Mouse (Mus musculus): ENCODE data around the gene Ush1c. TPM values are rescaled to one million over a fixed set of nuclear protein-coding genes. Genes with fewer than 3 reads are reported as not detected.

Ush1c gene
- polyA plus RNA-seq, 1 experiment, result not detected

DNA sequence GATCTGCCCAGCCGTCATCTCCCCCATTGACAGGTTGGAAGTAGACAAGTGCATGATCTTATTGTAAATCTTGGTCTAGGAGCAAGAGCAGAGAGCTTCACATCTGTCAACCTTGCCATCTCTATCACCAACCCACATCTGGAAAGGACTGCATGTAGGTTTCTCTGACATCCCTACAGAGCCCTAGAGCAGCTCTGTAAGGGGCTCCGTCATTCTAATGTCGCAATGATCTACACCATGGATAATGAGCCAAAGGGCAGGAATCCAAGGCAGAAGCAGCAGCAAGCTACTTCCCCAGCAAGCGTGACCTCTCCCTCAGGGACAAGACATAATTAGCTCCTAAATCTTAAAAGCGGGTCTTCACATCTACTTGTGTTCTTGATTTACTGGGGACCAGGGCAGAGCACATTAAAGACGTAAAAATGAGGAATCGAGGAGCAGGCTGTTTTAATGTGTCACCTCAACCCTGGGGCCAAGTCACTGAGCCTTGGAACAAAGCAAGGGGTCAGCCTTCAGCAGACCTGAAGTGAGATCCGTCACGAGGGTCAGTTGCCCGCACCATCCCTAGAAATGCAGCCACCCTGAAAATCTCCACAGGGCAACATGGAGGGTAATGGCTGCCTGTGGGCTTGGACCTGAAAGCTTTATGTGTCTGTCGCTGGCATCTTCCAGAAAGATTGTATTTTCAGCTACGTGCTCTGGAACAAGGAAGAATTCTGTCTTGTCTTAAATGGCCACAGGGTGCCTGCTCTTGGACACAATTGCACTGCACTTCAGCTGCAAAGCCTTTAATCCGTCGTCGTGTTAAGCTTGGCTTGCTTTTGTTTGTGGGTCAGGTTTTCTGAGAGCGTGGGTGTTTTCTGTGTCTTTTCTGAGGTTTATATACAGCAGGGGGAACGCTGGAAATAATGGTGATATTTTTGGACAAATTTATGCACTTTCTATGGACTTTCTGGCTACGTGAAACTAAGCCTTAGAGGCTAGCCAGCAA, 83.5 kb downstream of the Ush1c start:
- TF ChIP-seq POLR2A (IDR thresholded peaks at IDR 0.05; ENCODE audit: borderline replicate concordance, low read depth, low read length), result no peak
- TF ChIP-seq CTCF (IDR thresholded peaks at IDR 0.05; ENCODE audit: low read depth, low read length), result no peak
- no peak overlapping the region for H3K27ac ChIP-seq (ENCODE audit: insufficient read depth, low read depth, low read length)
- no peaks in the 10 kb centered on the region for H3K4me1 ChIP-seq (ENCODE audit: control insufficient read depth, insufficient read depth, low read length)
- no peak overlapping the region for H3K4me3 ChIP-seq (ENCODE audit: insufficient read depth, low read length)

DNA sequence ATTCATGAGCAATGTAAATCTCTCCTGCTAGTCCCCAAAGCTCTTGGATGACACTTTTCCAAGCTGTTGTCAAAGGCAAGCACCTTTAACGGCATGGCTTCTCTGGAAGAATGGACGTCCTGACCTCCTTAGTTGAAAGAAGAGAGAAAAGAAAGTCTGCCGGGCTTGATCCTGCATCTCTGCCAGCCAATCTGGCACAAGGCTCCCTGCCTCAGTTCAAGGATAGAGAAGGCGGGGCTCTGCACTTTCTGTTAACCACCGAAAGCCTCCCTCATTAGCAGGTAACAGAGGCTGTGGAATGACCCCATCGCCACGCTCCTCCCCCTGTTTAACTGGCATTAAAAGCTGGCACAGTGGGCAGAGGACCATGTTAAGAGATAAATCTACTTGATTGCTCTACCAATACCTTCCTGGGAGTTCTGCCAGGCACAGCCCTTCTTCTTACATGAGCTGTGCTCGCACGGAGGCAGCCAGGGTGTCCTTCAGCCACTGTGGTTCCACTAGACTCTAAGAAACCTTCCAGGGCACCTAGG, 85.4 kb downstream of the Ush1c start:
- no peak overlapping the region for H3K27ac ChIP-seq (ENCODE audit: insufficient read depth, low read depth, low read length)
- no peaks in the 10 kb centered on the region for H3K4me1 ChIP-seq (ENCODE audit: control insufficient read depth, insufficient read depth, low read length)
- no peak overlapping the region for H3K4me3 ChIP-seq (ENCODE audit: insufficient read depth, low read length)
- no peak for TF ChIP-seq CTCF (IDR thresholded peaks at IDR 0.05; ENCODE audit: low read depth, low read length)
- TF ChIP-seq POLR2A (IDR thresholded peaks at IDR 0.05; ENCODE audit: borderline replicate concordance, low read depth, low read length), result no peak

DNA sequence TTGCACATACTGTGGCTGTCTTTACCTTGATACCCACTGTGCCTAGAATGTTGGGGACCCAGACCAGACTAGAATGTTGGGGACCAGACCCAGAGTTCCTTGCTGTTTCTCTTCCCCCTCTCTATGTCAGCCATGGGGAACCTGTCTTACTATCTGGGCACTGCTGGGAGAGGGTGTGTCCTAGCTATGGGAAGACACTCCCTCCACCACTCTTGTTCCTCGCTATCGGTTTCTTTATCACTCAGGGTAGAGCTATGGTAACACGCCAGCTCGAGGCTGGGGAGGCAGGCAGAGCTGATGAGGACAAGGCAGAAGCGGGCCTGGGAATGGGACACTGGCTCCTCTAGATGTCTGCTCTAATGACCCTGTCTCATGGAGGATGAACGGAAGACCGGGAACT, 90.9 kb downstream of the Ush1c start:
- Histone ChIP-seq H3K4me1 (ENCODE audit: control insufficient read depth, insufficient read depth, low read length) (no peaks in the 10 kb centered on the region), H3K27ac (ENCODE audit: insufficient read depth, low read depth, low read length) (no peak overlapping the region), H3K4me3 (ENCODE audit: insufficient read depth, low read length) (no peak overlapping the region)
- TF ChIP-seq CTCF (IDR thresholded peaks at IDR 0.05; ENCODE audit: low read depth, low read length) (no peak), POLR2A (IDR thresholded peaks at IDR 0.05; ENCODE audit: borderline replicate concordance, low read depth, low read length) (no peak)

DNA sequence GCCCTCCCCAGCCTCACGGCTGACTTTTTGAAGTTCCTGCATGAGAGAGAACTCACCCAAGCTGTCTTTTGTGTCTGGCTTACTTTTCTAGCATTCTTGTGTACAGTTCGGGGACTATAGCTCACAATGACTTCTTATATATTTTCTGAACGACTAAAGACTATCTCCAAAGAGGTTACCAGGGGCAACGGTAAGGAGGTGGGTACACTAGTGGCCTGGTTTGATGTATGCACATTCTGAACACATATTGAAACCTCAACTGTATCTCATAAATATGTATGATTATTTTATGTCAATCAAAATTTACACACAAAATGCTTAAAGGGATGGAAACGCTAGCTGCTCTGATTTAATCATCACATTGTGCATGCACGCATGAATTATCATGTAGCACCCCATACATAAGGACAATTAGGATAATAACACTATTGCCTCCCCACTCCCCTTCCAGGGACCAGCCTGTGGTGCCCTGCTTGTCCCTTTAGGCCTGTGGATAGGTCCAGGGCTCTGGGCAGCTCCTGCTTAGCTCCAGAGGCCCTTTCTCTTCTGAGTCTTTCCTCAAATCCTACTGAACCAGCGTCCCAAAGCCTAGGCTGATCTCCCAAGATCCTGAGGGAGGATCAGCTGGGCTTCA, 91.5 kb downstream of the Ush1c start:
- TF ChIP-seq POLR2A (IDR thresholded peaks at IDR 0.05; ENCODE audit: borderline replicate concordance, low read depth, low read length) (no peak), CTCF (IDR thresholded peaks at IDR 0.05; ENCODE audit: low read depth, low read length) (no peak)
- Histone ChIP-seq H3K4me3 (ENCODE audit: insufficient read depth, low read length) (no peak overlapping the region), H3K4me1 (ENCODE audit: control insufficient read depth, insufficient read depth, low read length) (no peaks in the 10 kb centered on the region), H3K27ac (ENCODE audit: insufficient read depth, low read depth, low read length) (no peak overlapping the region)

Other genes starting within 250 kb of the Ush1c start
- not detected in 2 replicates for gene Abcc6, start 208.2 kb downstream of the Ush1c start, polyA plus RNA-seq (2012; ENCODE audit: insufficient read depth, insufficient read length, missing spikeins)
- gene Nomo1, start 204.8 kb downstream of the Ush1c start, polyA plus RNA-seq (2012; ENCODE audit: insufficient read depth, insufficient read length, missing spikeins), result 15.6 and 16.8 TPM in 2 replicates
- not detected in 2 replicates for gene Kcnj11, start 137.7 kb downstream of the Ush1c start, polyA plus RNA-seq (2012; ENCODE audit: insufficient read depth, insufficient read length, missing spikeins)
- not detected in 2 replicates for gene Abcc8, start 58.5 kb downstream of the Ush1c start, polyA plus RNA-seq (2012; ENCODE audit: insufficient read depth, insufficient read length, missing spikeins)
- not detected in 2 replicates for gene Otog, start 2.5 kb upstream of the Ush1c start, polyA plus RNA-seq (2012; ENCODE audit: insufficient read depth, insufficient read length, missing spikeins)
- not detected in 2 replicates for gene Myod1, start 138.0 kb upstream of the Ush1c start, polyA plus RNA-seq (2012; ENCODE audit: insufficient read depth, insufficient read length, missing spikeins)
- not detected in 2 replicates for gene Kcnc1, start 158.0 kb upstream of the Ush1c start, polyA plus RNA-seq (2012; ENCODE audit: insufficient read depth, insufficient read length, missing spikeins)